Mouse (Mus musculus) forebrain, embryonic 11.5 days (tissue): Measurements from ENCODE around the gene Nrxn2. TPM values are rescaled to one million over a fixed set of nuclear protein-coding genes. Genes with fewer than 3 reads are reported as not detected.

Experiments
- ATAC-seq: fragments of 200-750 bp; cut with Nextera tagmentation; replicated peaks from 2 replicates; pipeline ENCODE4 v1.8.0; 2017; ENCODE audit warnings: moderate TSS enrichment; ENCODE audit not compliant: low FRiP score
- DNase-seq: peaks from one replicate; pipeline ENCODE4 v3.0.0-alpha.2; 2017; ENCODE audit warnings: low spot score
- H3K27ac ChIP-seq: fragments of 300-500 bp; sonication (generic); 2 replicates; pipeline ENCODE4 v1.5.1; 2014; ENCODE audit warnings: low read depth, low read length
- H3K27me3 ChIP-seq: fragments of 300-500 bp; sonication (generic); 2 replicates; pipeline ENCODE4 v1.6.1; 2014; ENCODE audit warnings: mild to moderate bottlenecking, low read length, mixed read lengths; ENCODE audit not compliant: control insufficient read depth, insufficient read depth
- H3K36me3 ChIP-seq: fragments of 300-500 bp; sonication (generic); 2 replicates; pipeline ENCODE4 v1.6.1; 2014; ENCODE audit warnings: mild to moderate bottlenecking, low read length, moderate library complexity, mixed read lengths; ENCODE audit not compliant: control insufficient read depth, insufficient read depth
- H3K4me1 ChIP-seq: fragments of 300-500 bp; sonication (generic); replicated peaks from 2 replicates; pipeline ENCODE4 v1.6.1; 2014; ENCODE audit warnings: low read length, mixed read lengths; ENCODE audit not compliant: control insufficient read depth, insufficient read depth
- H3K4me2 ChIP-seq: fragments of 300-500 bp; sonication (generic); 2 replicates; pipeline ENCODE4 v1.6.1; 2014; ENCODE audit warnings: low read depth, mild to moderate bottlenecking, low read length, moderate library complexity, mixed read lengths; ENCODE audit not compliant: severe bottlenecking
- H3K4me3 ChIP-seq: fragments of 300-500 bp; sonication (generic); 2 replicates; pipeline ENCODE4 v1.5.1; 2014; ENCODE audit warnings: low read depth, low read length
- H3K9ac ChIP-seq: fragments of 300-500 bp; sonication (generic); 2 replicates; pipeline ENCODE4 v1.6.1; 2014; ENCODE audit warnings: low read length
- H3K9me3 ChIP-seq: fragments of 300-500 bp; sonication (generic); 2 replicates; pipeline ENCODE4 v1.6.1; 2016; ENCODE audit warnings: low read length, mixed read lengths; ENCODE audit not compliant: control insufficient read depth
- WGBS: fragments of 180-500 bp; shearing (Covaris S2); extraction: QIAGEN DNeasy Blood & Tissue Kit; methylation state at CpG from one replicate; pipeline ENCODE4 v1.1.7; 2014; 5-methylcytosine and 5-hydroxymethylcytosine counted together
- polyA plus RNA-seq: library from polyadenylated mRNA; unstranded; fragments of >200 nt; fragmentation: Nextera tagmentation; extraction: Ambion mirVana; gene quantifications from 2 replicates; pipeline ENCODE4 v1.2.1, GENCODE M21; 2014

Gene Nrxn2
- polyA plus RNA-seq, 1 experiment from 2014 or later, result 8.1 TPM

- no peak overlapping the region for H3K4me2 ChIP-seq
- no peaks in the 10 kb centered on the region for H3K4me1 ChIP-seq
- no peak for ATAC-seq
- H3K27me3 ChIP-seq, result no peaks in the 10 kb centered on the region; the same call in 1 of the 2 replicates
- no peaks in the 10 kb centered on the region for H3K36me3 ChIP-seq
- DNase-seq, result no peak
- H3K9ac ChIP-seq, result no peak overlapping the region
- no peaks in the 10 kb centered on the region for H3K9me3 ChIP-seq
- WGBS, result 91% methylated on average over 7 of the region's 7 CpGs
- H3K27ac ChIP-seq, result no peak overlapping the region
- no peak overlapping the region for H3K4me3 ChIP-seq
Observed at GRCm38 (mm10) chr19:6541521-6541920, 123.0 kb downstream of the Nrxn2 start.

- Histone ChIP-seq H3K9ac (no peak within 1 kb of the TSS), H3K36me3 (no peaks in the 10 kb centered on the region), H3K9me3 (no peaks in the 10 kb centered on the region), H3K27me3 (no peaks in the 10 kb centered on the region; the same call in 1 of the 2 replicates), H3K27ac (no peak within 1 kb of the TSS), H3K4me2 (no peak within 1 kb of the TSS), H3K4me3 (no peak within 1 kb of the TSS), H3K4me1 (no peaks in the 10 kb centered on the region)
- WGBS, result 91% methylated on average over 16 of the region's 16 CpGs
- ATAC-seq (no peak), DNase-seq (no peak)
Observed at GRCm38 (mm10) chr19:6542367-6543034, 124.0 kb downstream of the Nrxn2 start, which contains the start of gene Slc22a12. Gene Slc22a12 (minus strand): TSS chr19:6543032.

- no peak overlapping the region for H3K9ac ChIP-seq
- no peaks in the 10 kb centered on the region for H3K4me1 ChIP-seq
- no peak overlapping the region for H3K4me2 ChIP-seq
- no peak for ATAC-seq
- 93% methylated on average over 6 of the region's 6 CpGs for WGBS
- H3K9me3 ChIP-seq, result no peaks in the 10 kb centered on the region
- H3K27ac ChIP-seq, result no peak overlapping the region
- no peak overlapping the region for H3K4me3 ChIP-seq
- DNase-seq, result no peak
- H3K27me3 ChIP-seq, result no peaks in the 10 kb centered on the region; the same call in 1 of the 2 replicates
- no peaks in the 10 kb centered on the region for H3K36me3 ChIP-seq
Observed at GRCm38 (mm10) chr19:6543035-6543383, 124.5 kb downstream of the Nrxn2 start.

- H3K9ac ChIP-seq, result no peak overlapping the region
- H3K36me3 ChIP-seq, result no peaks in the 10 kb centered on the region
- H3K9me3 ChIP-seq, result no peaks in the 10 kb centered on the region
- H3K27ac ChIP-seq, result no peak overlapping the region
- no peaks in the 10 kb centered on the region for H3K4me1 ChIP-seq
- no peak overlapping the region for H3K4me2 ChIP-seq
- no peaks in the 10 kb centered on the region; the same call in 1 of the 2 replicates for H3K27me3 ChIP-seq
- H3K4me3 ChIP-seq, result no peak overlapping the region
- 36% methylated on average over 7 of the region's 7 CpGs for WGBS
- DNase-seq, result no peak
- ATAC-seq, result no peak
Observed at GRCm38 (mm10) chr19:6543518-6543917, 125.0 kb downstream of the Nrxn2 start.

- ATAC-seq (no peak), DNase-seq (no peak)
- no peak overlapping the region for H3K9ac ChIP-seq
- no peak overlapping the region for H3K4me3 ChIP-seq
- WGBS, result 89% methylated on average over 13 of the region's 13 CpGs
- no peaks in the 10 kb centered on the region for H3K9me3 ChIP-seq
- no peaks in the 10 kb centered on the region for H3K4me1 ChIP-seq
- H3K27me3 ChIP-seq, result no peaks in the 10 kb centered on the region; the same call in 1 of the 2 replicates
- H3K27ac ChIP-seq, result no peak overlapping the region
- no peak overlapping the region for H3K4me2 ChIP-seq
- H3K36me3 ChIP-seq, result no peaks in the 10 kb centered on the region
Observed at GRCm38 (mm10) chr19:6544712-6545111, 126.2 kb downstream of the Nrxn2 start.

- no peaks in the 10 kb centered on the region for H3K36me3 ChIP-seq
- H3K27me3 ChIP-seq, result no peaks in the 10 kb centered on the region; the same call in 1 of the 2 replicates
- H3K27ac ChIP-seq, result no peak overlapping the region
- no peak for DNase-seq
- 91% methylated on average over 5 of the region's 5 CpGs for WGBS
- H3K4me1 ChIP-seq, result no peaks in the 10 kb centered on the region
- no peak overlapping the region for H3K4me2 ChIP-seq
- no peak for ATAC-seq
- H3K9me3 ChIP-seq, result no peaks in the 10 kb centered on the region
- H3K4me3 ChIP-seq, result no peak overlapping the region
- H3K9ac ChIP-seq, result no peak overlapping the region
Observed at GRCm38 (mm10) chr19:6545481-6545880, 127.0 kb downstream of the Nrxn2 start.

GRCm38 (mm10) chr19:6546096-6546495 is 127.6 kb downstream of the Nrxn2 start:
- DNase-seq, result no peak
- no peaks in the 10 kb centered on the region for H3K36me3 ChIP-seq
- no peak overlapping the region for H3K27ac ChIP-seq
- 89% methylated on average over 1 of the region's 1 CpGs for whole genome bisulfite sequencing
- no peak overlapping the region for H3K9ac ChIP-seq
- H3K27me3 ChIP-seq, result no peaks in the 10 kb centered on the region; the same call in 1 of the 2 replicates
- H3K9me3 ChIP-seq, result no peaks in the 10 kb centered on the region
- H3K4me3 ChIP-seq, result no peak overlapping the region
- no peaks in the 10 kb centered on the region for H3K4me1 ChIP-seq
- no peak overlapping the region for H3K4me2 ChIP-seq
- no peak for ATAC-seq

GRCm38 (mm10) chr19:6547801-6548200 is 129.3 kb downstream of the Nrxn2 start:
- no peak overlapping the region for H3K4me2 ChIP-seq
- no peaks in the 10 kb centered on the region for H3K36me3 ChIP-seq
- no peak for DNase-seq
- H3K4me3 ChIP-seq, result no peak overlapping the region
- H3K27ac ChIP-seq, result no peak overlapping the region
- WGBS, result 81% methylated on average over 5 of the region's 5 CpGs
- no peaks in the 10 kb centered on the region for H3K4me1 ChIP-seq
- H3K9me3 ChIP-seq, result no peaks in the 10 kb centered on the region
- no peak for ATAC-seq
- H3K9ac ChIP-seq, result no peak overlapping the region
- H3K27me3 ChIP-seq, result no peaks in the 10 kb centered on the region; the same call in 1 of the 2 replicates
